Mouse (Mus musculus): ENCODE data around the gene Prtg. TPM values are rescaled to one million over a fixed set of nuclear protein-coding genes. Genes with fewer than 3 reads are reported as not detected.
A peak's percentile ranks its signal among the peaks of the same experiment; 100 is the strongest.

Gene Prtg
- polyA plus RNA-seq, 1 experiment = not detected

- no peak overlapping the region for H3K4me3 ChIP-seq (replicated peaks)
- TF ChIP-seq GATA1 (IDR thresholded peaks at IDR 0.05; ENCODE audit: low read length) (no peak), TAL1 (IDR thresholded peaks at IDR 0.05; ENCODE audit: low read length) (no peak)
- no peaks in the 10 kb centered on the region for H3K36me3 ChIP-seq (ENCODE audit: control insufficient read depth)
- H3K4me1 ChIP-seq (ENCODE audit: control insufficient read depth) = no peaks in the 10 kb centered on the region
- no peaks in the 10 kb centered on the region for H3K9me3 ChIP-seq (ENCODE audit: control insufficient read depth, low read length)
- H3K27me3 ChIP-seq (ENCODE audit: control insufficient read depth) = peaks cover 69% of the 10 kb centered on the region
Observed at GRCm38 (mm10) chr9:72806146-72806545, 528 bp upstream of the Prtg start.

GRCm38 (mm10) chr9:72807420-72808005 lies 839 bp downstream of the Prtg start:
- Histone ChIP-seq H3K36me3 (ENCODE audit: control insufficient read depth) (no peaks in the 10 kb centered on the region), H3K4me3 (replicated peaks) (peak overlapping the region; percentile 51), H3K4me1 (ENCODE audit: control insufficient read depth) (no peaks in the 10 kb centered on the region), H3K9me3 (ENCODE audit: control insufficient read depth, low read length) (no peaks in the 10 kb centered on the region), H3K27me3 (ENCODE audit: control insufficient read depth) (peaks cover 72% of the 10 kb centered on the region)
- TF ChIP-seq TAL1 (IDR thresholded peaks at IDR 0.05; ENCODE audit: low read length) = no peak
- no peak for TF ChIP-seq GATA1 (IDR thresholded peaks at IDR 0.05; ENCODE audit: low read length)

- Histone ChIP-seq H3K4me3 (replicated peaks) (no peak overlapping the region), H3K27me3 (ENCODE audit: control insufficient read depth) (peaks cover 76% of the 10 kb centered on the region)
Observed at GRCm38 (mm10) chr9:72808176-72808575, 1.5 kb downstream of the Prtg start.

GRCm38 (mm10) chr9:72808586-72808985 lies 1.9 kb downstream of the Prtg start:
- H3K27me3 ChIP-seq (ENCODE audit: control insufficient read depth) = peaks cover 76% of the 10 kb centered on the region
- H3K36me3 ChIP-seq (ENCODE audit: control insufficient read depth) = no peaks in the 10 kb centered on the region
- no peak overlapping the region for H3K4me3 ChIP-seq (replicated peaks)
- H3K9me3 ChIP-seq (ENCODE audit: control insufficient read depth, low read length) = no peaks in the 10 kb centered on the region
- H3K4me1 ChIP-seq (ENCODE audit: control insufficient read depth) = no peaks in the 10 kb centered on the region
- TF ChIP-seq TAL1 (IDR thresholded peaks at IDR 0.05; ENCODE audit: low read length) = no peak
- TF ChIP-seq GATA1 (IDR thresholded peaks at IDR 0.05; ENCODE audit: low read length) = no peak

More at GRCm38 (mm10) chr9:72808176-72808575, 1.5 kb downstream of the Prtg start:
- Histone ChIP-seq H3K9me3 (ENCODE audit: control insufficient read depth, low read length) (no peaks in the 10 kb centered on the region), H3K36me3 (ENCODE audit: control insufficient read depth) (no peaks in the 10 kb centered on the region), H3K4me1 (ENCODE audit: control insufficient read depth) (no peaks in the 10 kb centered on the region)
- TF ChIP-seq TAL1 (IDR thresholded peaks at IDR 0.05; ENCODE audit: low read length) (no peak), GATA1 (IDR thresholded peaks at IDR 0.05; ENCODE audit: low read length) (no peak)

- Histone ChIP-seq H3K27me3 (ENCODE audit: control insufficient read depth) (peaks cover 76% of the 10 kb centered on the region), H3K4me1 (ENCODE audit: control insufficient read depth) (no peaks in the 10 kb centered on the region), H3K4me3 (replicated peaks) (no peak overlapping the region), H3K36me3 (ENCODE audit: control insufficient read depth) (no peaks in the 10 kb centered on the region), H3K9me3 (ENCODE audit: control insufficient read depth, low read length) (no peaks in the 10 kb centered on the region)
- TF ChIP-seq GATA1 (IDR thresholded peaks at IDR 0.05; ENCODE audit: low read length) (no peak), TAL1 (IDR thresholded peaks at IDR 0.05; ENCODE audit: low read length) (no peak)
Observed at GRCm38 (mm10) chr9:72809077-72809476, 2.4 kb downstream of the Prtg start.

GRCm38 (mm10) chr9:72810607-72811006 lies 3.9 kb downstream of the Prtg start:
- H3K36me3 ChIP-seq (ENCODE audit: control insufficient read depth) = no peaks in the 10 kb centered on the region
- no peak overlapping the region for H3K4me3 ChIP-seq (replicated peaks)
- TF ChIP-seq GATA1 (IDR thresholded peaks at IDR 0.05; ENCODE audit: low read length) (no peak), TAL1 (IDR thresholded peaks at IDR 0.05; ENCODE audit: low read length) (no peak)
- H3K4me1 ChIP-seq (ENCODE audit: control insufficient read depth) = no peaks in the 10 kb centered on the region
- H3K27me3 ChIP-seq (ENCODE audit: control insufficient read depth) = peaks cover 66% of the 10 kb centered on the region
- no peaks in the 10 kb centered on the region for H3K9me3 ChIP-seq (ENCODE audit: control insufficient read depth, low read length)

GRCm38 (mm10) chr9:72812091-72812490 lies 5.4 kb downstream of the Prtg start:
- Histone ChIP-seq H3K4me1 (ENCODE audit: control insufficient read depth) (no peaks in the 10 kb centered on the region), H3K36me3 (ENCODE audit: control insufficient read depth) (no peaks in the 10 kb centered on the region), H3K9me3 (ENCODE audit: control insufficient read depth, low read length) (no peaks in the 10 kb centered on the region), H3K27me3 (ENCODE audit: control insufficient read depth) (peaks cover 51% of the 10 kb centered on the region), H3K4me3 (replicated peaks) (no peak overlapping the region)
- no peak for TF ChIP-seq TAL1 (IDR thresholded peaks at IDR 0.05; ENCODE audit: low read length)
- no peak for TF ChIP-seq GATA1 (IDR thresholded peaks at IDR 0.05; ENCODE audit: low read length)

GRCm38 (mm10) chr9:72812594-72813570 lies 6.2 kb downstream of the Prtg start:
- H3K4me1 ChIP-seq (ENCODE audit: control insufficient read depth) = no peaks in the 10 kb centered on the region
- H3K27me3 ChIP-seq (ENCODE audit: control insufficient read depth) = peaks cover 43% of the 10 kb centered on the region
- no peak overlapping the region for H3K4me3 ChIP-seq (replicated peaks)
- TF ChIP-seq TAL1 (IDR thresholded peaks at IDR 0.05; ENCODE audit: low read length) (no peak), GATA1 (IDR thresholded peaks at IDR 0.05; ENCODE audit: low read length) (no peak)
- no peaks in the 10 kb centered on the region for H3K36me3 ChIP-seq (ENCODE audit: control insufficient read depth)
- no peaks in the 10 kb centered on the region for H3K9me3 ChIP-seq (ENCODE audit: control insufficient read depth, low read length)

GRCm38 (mm10) chr9:72825511-72825910 lies 18.8 kb downstream of the Prtg start:
- H3K27me3 ChIP-seq (ENCODE audit: control insufficient read depth) = no peaks in the 10 kb centered on the region
- no peaks in the 10 kb centered on the region for H3K9me3 ChIP-seq (ENCODE audit: control insufficient read depth, low read length)
- no peak for TF ChIP-seq TAL1 (IDR thresholded peaks at IDR 0.05; ENCODE audit: low read length)
- no peak for TF ChIP-seq GATA1 (IDR thresholded peaks at IDR 0.05; ENCODE audit: low read length)
- H3K36me3 ChIP-seq (ENCODE audit: control insufficient read depth) = no peaks in the 10 kb centered on the region
- H3K4me3 ChIP-seq (replicated peaks) = no peak overlapping the region
- H3K4me1 ChIP-seq (ENCODE audit: control insufficient read depth) = no peaks in the 10 kb centered on the region
